Mouse (Mus musculus) forebrain, embryonic 15.5 days (tissue): Measurements from ENCODE around the gene Frmd3. TPM values are rescaled to one million over a fixed set of nuclear protein-coding genes. Genes with fewer than 3 reads are reported as not detected.
A peak's percentile ranks its signal among the peaks of the same experiment; 100 is the strongest.

Experiments used
- ATAC-seq: fragments of 200-750 bp; cut with Nextera tagmentation; replicated peaks from 2 replicates; pipeline ENCODE4 v1.8.0; 2017; ENCODE audit warnings: mild to moderate bottlenecking, moderate TSS enrichment, moderate library complexity
- H3K27ac ChIP-seq: fragments of 300-500 bp; sonication (generic); replicated peaks from 2 replicates; pipeline ENCODE4 v1.5.1; 2015; ENCODE audit warnings: mild to moderate bottlenecking, inconsistent platforms
- H3K27me3 ChIP-seq: fragments of 300-500 bp; sonication (generic); 2 replicates; pipeline ENCODE4 v1.6.1; 2015; ENCODE audit warnings: inconsistent platforms
- H3K36me3 ChIP-seq: fragments of 300-500 bp; sonication (generic); 2 replicates; pipeline ENCODE4 v1.6.1; 2015; ENCODE audit warnings: mild to moderate bottlenecking, inconsistent platforms
- H3K4me1 ChIP-seq: fragments of 300-500 bp; sonication (generic); 2 replicates; pipeline ENCODE4 v1.6.1; 2015; ENCODE audit warnings: inconsistent platforms
- H3K4me2 ChIP-seq: fragments of 300-500 bp; sonication (generic); replicated peaks from 2 replicates; pipeline ENCODE4 v1.6.1; 2015; ENCODE audit warnings: mild to moderate bottlenecking, inconsistent platforms
- H3K4me3 ChIP-seq: fragments of 300-500 bp; sonication (generic); 2 replicates; pipeline ENCODE4 v1.5.1; 2015; ENCODE audit warnings: mild to moderate bottlenecking, inconsistent platforms
- H3K9ac ChIP-seq: fragments of 300-500 bp; sonication (generic); replicated peaks from 2 replicates; pipeline ENCODE4 v1.6.1; 2015; ENCODE audit warnings: mild to moderate bottlenecking, inconsistent platforms
- H3K9me3 ChIP-seq: fragments of 300-500 bp; sonication (generic); 2 replicates; pipeline ENCODE4 v1.6.1; 2016; ENCODE audit warnings: inconsistent platforms
- WGBS: fragments of 180-500 bp; shearing (Covaris S2); methylation state at CpG from one replicate; pipeline ENCODE4 v1.1.7; 2015; ENCODE audit warnings: mixed read lengths; 5-methylcytosine and 5-hydroxymethylcytosine counted together
- polyA plus RNA-seq: library from polyadenylated mRNA; unstranded; fragments of >200 nt; fragmentation: Nextera tagmentation; extraction: Ambion mirVana; gene quantifications from 2 replicates; pipeline ENCODE4 v1.2.1, GENCODE M21; 2015

The Frmd3 gene
- 21.2 and 21.5 TPM in 2 replicates for polyA plus RNA-seq

DNA sequence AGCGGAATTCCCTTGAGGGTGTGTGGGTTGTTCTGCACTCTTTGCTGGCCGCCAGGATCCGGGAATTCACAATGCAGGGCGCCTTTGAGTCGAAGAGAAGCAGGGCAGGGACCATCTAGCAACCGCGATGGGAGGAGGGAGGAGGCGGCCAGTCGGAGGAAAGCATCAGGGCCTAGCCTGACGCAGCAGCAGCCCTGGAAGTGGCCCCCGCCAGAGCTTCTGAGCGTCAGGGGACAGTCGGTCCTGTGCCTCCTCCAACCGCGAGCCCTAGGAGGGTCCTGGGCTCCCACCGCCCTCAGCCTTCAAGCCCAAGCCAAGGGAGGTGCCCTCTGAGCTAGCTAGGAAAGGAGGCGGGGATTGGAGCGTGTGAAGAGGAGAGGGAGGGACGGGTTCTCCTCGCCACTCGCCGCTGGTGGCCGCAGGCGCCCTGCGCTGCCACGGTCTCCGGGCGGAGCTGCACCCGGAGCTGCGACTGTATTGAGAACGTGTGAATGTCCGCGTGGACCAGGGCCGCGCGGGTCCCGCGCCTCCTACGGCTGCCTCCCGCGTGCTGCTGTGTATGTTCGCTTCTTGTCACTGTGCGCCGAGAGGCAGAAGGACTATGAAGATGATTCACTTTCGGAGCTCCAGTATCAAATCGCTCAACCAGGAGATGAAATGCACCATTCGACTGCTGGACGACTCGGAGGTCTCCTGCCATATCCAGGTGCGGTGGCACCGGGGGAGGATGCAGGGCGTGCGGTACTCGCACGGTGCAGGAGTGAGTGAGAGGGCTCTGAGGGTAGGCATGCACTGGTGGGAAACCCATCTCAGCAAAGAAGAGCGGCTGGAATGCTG, at the start of gene Frmd3:
TSS of gene Frmd3 (plus strand) at position 232 of the 837 bp plus-strand sequence.
- Histone ChIP-seq H3K27ac (peak within 1 kb of the TSS; percentile 87), H3K4me3 (peak within 1 kb of the TSS; percentile 80), H3K9ac (peak within 1 kb of the TSS; percentile 75), H3K9me3 (no peaks in the 10 kb centered on the region), H3K27me3 (no peaks in the 10 kb centered on the region), H3K4me2 (peak within 1 kb of the TSS; percentile 88), H3K4me1 (peaks cover 6% of the 10 kb centered on the region), H3K36me3 (no peaks in the 10 kb centered on the region)
- under 1% methylated on average over 55 of the region's 56 CpGs for WGBS
- ATAC-seq, result peak; percentile 93

DNA sequence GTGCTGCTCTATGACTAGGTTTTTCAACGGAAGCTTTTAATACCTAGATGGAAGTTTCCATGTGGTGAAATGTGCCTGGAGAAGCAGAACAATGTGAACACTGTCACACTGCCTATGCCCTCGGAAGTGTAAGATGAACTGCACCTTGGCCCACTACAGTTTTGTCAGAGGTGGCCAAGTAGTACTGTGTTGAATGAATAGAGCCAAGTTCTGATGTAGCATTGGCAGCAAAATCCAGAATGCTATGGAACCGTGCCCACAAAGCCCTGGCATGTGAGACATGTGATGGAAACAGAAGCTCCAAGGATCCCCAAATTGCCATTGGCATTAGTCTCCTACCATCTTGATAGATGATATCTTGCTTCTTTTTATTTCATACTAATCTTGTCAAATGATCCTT, 32.8 kb upstream of the Frmd3 start:
- no peak overlapping the region for H3K4me3 ChIP-seq
- no peak overlapping the region for H3K9ac ChIP-seq
- 83% methylated on average over 3 of the region's 3 CpGs for WGBS
- no peaks in the 10 kb centered on the region for H3K9me3 ChIP-seq
- no peak overlapping the region for H3K27ac ChIP-seq
- no peaks in the 10 kb centered on the region for H3K4me1 ChIP-seq
- H3K4me2 ChIP-seq, result no peak overlapping the region
- no peaks in the 10 kb centered on the region for H3K36me3 ChIP-seq
- H3K27me3 ChIP-seq, result no peaks in the 10 kb centered on the region
- no peak for ATAC-seq

GRCm38 (mm10) chr4:74012277-74012676, 965 bp upstream of the Frmd3 start:
- WGBS, result 45% methylated on average over 3 of the region's 3 CpGs
- Histone ChIP-seq H3K4me2 (peak overlapping the region; percentile 88), H3K36me3 (no peaks in the 10 kb centered on the region), H3K4me3 (peak overlapping the region; percentile 80), H3K9ac (peak overlapping the region; percentile 75), H3K4me1 (peaks cover 6% of the 10 kb centered on the region), H3K27me3 (no peaks in the 10 kb centered on the region), H3K27ac (peak overlapping the region; percentile 87), H3K9me3 (no peaks in the 10 kb centered on the region)
- peak; percentile 20; the same call in 1 of the 2 replicates for ATAC-seq

DNA sequence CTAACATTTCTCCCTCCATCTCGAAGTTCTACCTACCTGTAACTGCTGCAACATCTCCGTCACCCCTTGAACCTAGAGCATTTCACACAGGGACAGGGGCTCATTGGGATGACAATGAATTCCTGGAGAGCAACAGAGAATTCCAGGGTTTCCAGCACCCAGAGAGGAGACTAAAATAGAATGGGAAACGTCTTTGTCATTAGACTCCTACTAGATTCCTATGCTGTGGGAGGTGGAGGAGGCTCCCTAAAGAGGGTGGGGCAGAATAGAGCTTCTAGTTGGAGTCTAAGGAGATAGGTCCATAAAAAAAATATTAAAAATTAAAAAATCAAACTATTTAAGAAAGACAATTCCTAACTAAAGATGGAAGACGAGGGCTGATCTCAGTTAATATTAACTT, 542 bp upstream of the Frmd3 start:
- WGBS, result 41% methylated on average over 4 of the region's 4 CpGs
- peak; percentile 53 for ATAC-seq
- peak overlapping the region; percentile 87 for H3K27ac ChIP-seq

GRCm38 (mm10) chr4:74014048-74014500, 832 bp downstream of the Frmd3 start:
- Histone ChIP-seq H3K27ac (peak overlapping the region; percentile 87), H3K9ac (peak overlapping the region; percentile 75), H3K4me1 (peaks cover 6% of the 10 kb centered on the region), H3K9me3 (no peaks in the 10 kb centered on the region), H3K4me3 (peak overlapping the region; percentile 80), H3K27me3 (no peaks in the 10 kb centered on the region), H3K36me3 (no peaks in the 10 kb centered on the region), H3K4me2 (peak overlapping the region; percentile 88)
- WGBS, result 10% methylated on average over 11 of the region's 11 CpGs
- ATAC-seq, result no peak

More for the DNA sequence above, 542 bp upstream of the Frmd3 start:
- Histone ChIP-seq H3K9ac (peak overlapping the region; percentile 75), H3K9me3 (no peaks in the 10 kb centered on the region), H3K4me1 (peaks cover 6% of the 10 kb centered on the region), H3K36me3 (no peaks in the 10 kb centered on the region), H3K4me2 (peak overlapping the region; percentile 88), H3K4me3 (peak overlapping the region; percentile 80), H3K27me3 (no peaks in the 10 kb centered on the region)

GRCm38 (mm10) chr4:74020084-74020483, 6.8 kb downstream of the Frmd3 start:
- Histone ChIP-seq H3K9me3 (no peaks in the 10 kb centered on the region), H3K4me1 (no peaks in the 10 kb centered on the region)
- WGBS, result 70% methylated on average over 2 of the region's 2 CpGs

GRCm38 (mm10) chr4:74043226-74043625, 30.0 kb downstream of the Frmd3 start:
- Histone ChIP-seq H3K4me1 (no peaks in the 10 kb centered on the region), H3K27me3 (no peaks in the 10 kb centered on the region), H3K36me3 (no peaks in the 10 kb centered on the region), H3K9me3 (no peaks in the 10 kb centered on the region), H3K9ac (no peak overlapping the region), H3K4me2 (no peak overlapping the region), H3K27ac (no peak overlapping the region), H3K4me3 (no peak overlapping the region)
- no peak for ATAC-seq

More at GRCm38 (mm10) chr4:74020084-74020483, 6.8 kb downstream of the Frmd3 start:
- Histone ChIP-seq H3K27ac (no peak overlapping the region), H3K9ac (no peak overlapping the region), H3K27me3 (no peaks in the 10 kb centered on the region), H3K36me3 (no peaks in the 10 kb centered on the region), H3K4me2 (no peak overlapping the region), H3K4me3 (no peak overlapping the region)
- ATAC-seq, result no peak

DNA sequence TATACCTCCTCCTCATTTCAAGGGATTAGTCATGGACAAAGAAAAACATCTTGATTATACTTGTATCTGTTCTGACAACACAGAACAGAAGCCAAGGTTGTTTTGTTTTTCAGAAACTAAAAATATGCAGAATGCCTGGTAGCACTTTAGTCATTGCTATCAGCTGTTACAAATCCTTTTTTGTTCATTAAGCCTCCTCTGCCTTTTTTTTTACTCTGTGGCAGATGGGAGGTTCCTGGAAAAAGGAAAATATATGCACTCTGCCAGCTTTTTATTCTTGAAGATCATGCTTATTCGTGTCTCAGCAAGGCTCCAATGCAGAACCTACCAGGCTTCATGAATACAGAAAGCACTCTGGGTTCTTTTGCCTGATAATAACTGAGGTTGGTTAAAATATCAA, 38.5 kb downstream of the Frmd3 start:
- 0 out of 2 replicates have a peak, but pooled peaks cover 4% of the 10 kb centered on the region for H3K4me1 ChIP-seq
- peak; percentile 74 for ATAC-seq
- H3K27ac ChIP-seq, result 0 out of 2 replicates have a peak overlapping the region, but pooled peaks have one; percentile 34
- no peaks in the 10 kb centered on the region for H3K9me3 ChIP-seq
- no peaks in the 10 kb centered on the region for H3K27me3 ChIP-seq
- 40% methylated on average over 1 of the region's 1 CpGs for WGBS
- H3K9ac ChIP-seq, result no peak overlapping the region
- no peak overlapping the region for H3K4me2 ChIP-seq
- H3K4me3 ChIP-seq, result no peak overlapping the region
- no peaks in the 10 kb centered on the region for H3K36me3 ChIP-seq

GRCm38 (mm10) chr4:74076727-74077126, 63.5 kb downstream of the Frmd3 start:
- ATAC-seq, result no peak
- 23% methylated on average over 2 of the region's 2 CpGs for WGBS

DNA sequence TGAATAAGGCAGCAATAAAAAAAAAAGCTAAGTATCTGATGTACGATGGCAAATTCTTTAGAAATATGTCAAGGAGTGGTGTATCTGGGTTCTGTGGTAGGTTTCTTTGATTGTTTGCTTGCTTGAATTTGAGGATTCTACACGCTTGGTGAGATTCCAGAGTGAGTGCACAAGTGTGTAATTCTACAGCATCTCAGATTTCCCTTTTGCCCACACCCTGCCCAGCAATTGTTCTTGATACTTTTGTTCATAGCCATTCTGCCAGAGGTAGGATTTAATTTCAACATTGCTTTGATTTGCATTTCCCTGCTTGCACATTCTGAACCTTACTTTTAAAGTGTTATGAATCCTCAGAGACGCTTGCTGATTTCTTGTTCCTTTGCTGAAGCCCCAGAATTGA, 97.6 kb downstream of the Frmd3 start:
- H3K9me3 ChIP-seq, result no peaks in the 10 kb centered on the region
- 82% methylated on average over 3 of the region's 3 CpGs for WGBS
- no peak for ATAC-seq

More at GRCm38 (mm10) chr4:74076727-74077126, 63.5 kb downstream of the Frmd3 start:
- no peak overlapping the region for H3K4me2 ChIP-seq
- H3K9ac ChIP-seq, result no peak overlapping the region
- no peaks in the 10 kb centered on the region for H3K27me3 ChIP-seq
- H3K4me1 ChIP-seq, result no peaks in the 10 kb centered on the region
- no peaks in the 10 kb centered on the region for H3K36me3 ChIP-seq
- no peaks in the 10 kb centered on the region for H3K9me3 ChIP-seq
- no peak overlapping the region for H3K27ac ChIP-seq
- no peak overlapping the region for H3K4me3 ChIP-seq

DNA sequence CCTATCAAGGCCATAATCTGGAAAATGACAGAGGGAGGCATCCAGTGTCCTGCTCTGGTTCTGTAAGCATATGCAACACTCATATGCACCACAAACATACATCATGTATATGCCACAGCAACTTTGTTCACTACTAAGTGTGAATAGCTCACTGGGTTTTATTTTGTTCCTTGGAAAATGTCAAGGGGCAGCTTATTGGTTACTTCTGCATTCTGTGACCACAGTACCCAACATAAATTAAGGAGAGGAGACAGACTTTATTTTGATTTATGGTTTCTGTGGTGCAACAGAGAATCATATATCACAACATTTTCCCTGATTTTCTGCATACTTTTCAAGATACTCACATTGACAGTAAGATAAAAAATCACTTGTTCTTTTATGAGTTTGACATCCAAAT, 178.3 kb downstream of the Frmd3 start:
- Histone ChIP-seq H3K9ac (no peak overlapping the region), H3K27ac (no peak overlapping the region), H3K27me3 (no peaks in the 10 kb centered on the region), H3K4me3 (no peak overlapping the region), H3K4me1 (no peaks in the 10 kb centered on the region), H3K4me2 (no peak overlapping the region), H3K9me3 (no peaks in the 10 kb centered on the region), H3K36me3 (no peaks in the 10 kb centered on the region)
- ATAC-seq, result no peak

More for the DNA sequence above, 97.6 kb downstream of the Frmd3 start:
- no peak overlapping the region for H3K9ac ChIP-seq
- H3K4me3 ChIP-seq, result no peak overlapping the region
- H3K4me2 ChIP-seq, result no peak overlapping the region
- H3K36me3 ChIP-seq, result no peaks in the 10 kb centered on the region
- no peaks in the 10 kb centered on the region for H3K27me3 ChIP-seq
- H3K4me1 ChIP-seq, result no peaks in the 10 kb centered on the region
- H3K27ac ChIP-seq, result no peak overlapping the region

DNA sequence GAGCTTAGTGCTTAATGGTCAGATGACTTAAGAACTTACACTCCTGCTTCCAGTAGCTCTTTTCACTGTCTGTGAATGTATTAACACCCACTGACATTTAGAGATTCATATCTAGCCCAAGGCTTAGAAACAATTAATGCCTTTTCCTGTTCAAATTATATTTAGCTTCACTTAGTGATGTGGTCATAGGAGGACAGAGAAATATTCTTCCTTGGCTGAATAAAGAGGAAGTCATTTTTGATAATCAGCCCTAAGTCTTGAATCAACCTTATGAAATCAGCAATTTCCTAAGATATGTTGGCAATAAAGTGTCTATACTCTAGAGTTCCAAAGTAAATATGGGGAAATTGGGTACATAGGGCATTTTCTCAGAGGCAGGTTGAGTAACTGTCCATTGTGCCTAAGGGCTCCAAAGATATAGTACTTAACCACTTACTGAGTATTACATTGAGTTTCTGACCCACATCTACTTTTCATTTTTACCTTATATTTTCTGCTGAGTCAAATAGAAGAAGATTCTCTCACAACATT, 188.1 kb downstream of the Frmd3 start:
- H3K27me3 ChIP-seq, result no peaks in the 10 kb centered on the region
- ATAC-seq, result no peak
- H3K4me1 ChIP-seq, result no peaks in the 10 kb centered on the region
- no peak overlapping the region for H3K4me2 ChIP-seq
- no peaks in the 10 kb centered on the region for H3K36me3 ChIP-seq
- H3K27ac ChIP-seq, result no peak overlapping the region
- no peak overlapping the region for H3K4me3 ChIP-seq
- no peak overlapping the region for H3K9ac ChIP-seq
- no peaks in the 10 kb centered on the region for H3K9me3 ChIP-seq
